Comparison of ENCODE assay signal across 9 mouse cellular contexts in genomic region chr12:39665448-39665847, GRCm38 (mm10).
DNase-seq lines count a peak whose midpoint lies in the region; ATAC-seq and TF ChIP-seq lines count a peak whose summit lies in the region.
"Had no signal": no experiment of that assay in that cellular context is flagged by ENCODE, and none has a peak within 500 bp of the region (broad histone marks: within the 10 kb centered on the region; RNA-seq: fewer than 3 reads in every experiment).

No protein-coding gene starts in this region.

- peak; percentile 27; the same call in 1 of the 2 replicates for TF ChIP-seq CTCF in bone marrow, adult 2 months (IDR thresholded peaks at IDR 0.05; ENCODE audit: control insufficient read depth, insufficient read depth, low read length)
- TF ChIP-seq CTCF in lung, embryonic 14.5 days (IDR thresholded peaks at IDR 0.05; ENCODE audit: low read depth) = peak; percentile 77

- no peaks in the 10 kb centered on the region for H3K4me1 ChIP-seq in bone marrow, adult 2 months (ENCODE audit: control insufficient read depth, insufficient read depth, low read length)
- no peaks in the 10 kb centered on the region for H3K4me1 ChIP-seq in lung, embryonic 14.5 days (ENCODE audit: insufficient read depth)
- H3K4me1 ChIP-seq: liver, embryonic 15.5 days had no signal

- no peaks in the 10 kb centered on the region for H3K27me3 ChIP-seq in lung, embryonic 14.5 days (ENCODE audit: insufficient read depth, low read length)
- H3K27me3 ChIP-seq: liver, embryonic 15.5 days had no signal

- no peak overlapping the region for H3K27ac ChIP-seq in bone marrow, adult 2 months (ENCODE audit: control insufficient read depth, insufficient read depth, low read depth, low read length, poor library complexity)
- H3K27ac ChIP-seq in lung, embryonic 14.5 days (ENCODE audit: low read depth) = no peak overlapping the region
- H3K27ac ChIP-seq: liver, embryonic 15.5 days had no signal

- H3K9me3 ChIP-seq in lung, embryonic 14.5 days (ENCODE audit: low read depth, low read length) = no peaks in the 10 kb centered on the region
- H3K9me3 ChIP-seq: liver, embryonic 15.5 days had no signal

- no peaks in the 10 kb centered on the region for H3K36me3 ChIP-seq in lung, embryonic 14.5 days (ENCODE audit: insufficient read depth)
- H3K36me3 ChIP-seq: liver, embryonic 15.5 days had no signal

- intact Hi-C loops in heart, postnatal 36 days (cut with DNase I) = loop anchor here (1.0 to 10.0 kb wide), 3 partner anchors 155 to 499 kb away; no protein-coding TSS in a partner anchor

- no peak overlapping the region for H3K9ac ChIP-seq in lung, embryonic 14.5 days
- H3K9ac ChIP-seq: liver, embryonic 15.5 days had no signal

- H3K4me3 ChIP-seq in bone marrow, adult 2 months (replicated peaks; ENCODE audit: control insufficient read depth, low read depth, low read length) = no peak overlapping the region
- no peak overlapping the region for H3K4me3 ChIP-seq in lung, embryonic 14.5 days (ENCODE audit: low read depth, low read length)
- H3K4me3 ChIP-seq: liver, embryonic 15.5 days had no signal

- WGBS in bone marrow, adult 2 months = 9% methylated on average over 4 of the region's 4 CpGs
- WGBS in lung, embryonic 14.5 days = 10% methylated on average over 4 of the region's 4 CpGs

- H3K4me2 ChIP-seq in lung, embryonic 14.5 days = no peak overlapping the region
- H3K4me2 ChIP-seq: liver, embryonic 15.5 days had no signal

- no peak for TF ChIP-seq POLR2A in bone marrow, adult 2 months (IDR thresholded peaks at IDR 0.05; ENCODE audit: borderline replicate concordance, control insufficient read depth, low read depth, low read length)

- peak; percentile 14 for DNase-seq in MEL-GATA-1-ER (ENCODE audit: extremely low read depth, low read depth)
- peak; percentile 37 for DNase-seq in fibroblast of lung, adult 2 months (ENCODE audit: low read depth)
- DNase-seq in heart, postnatal 36 days = peak; percentile 21 to 62
- peak; percentile 64 to 83 for DNase-seq in kidney, postnatal 36 days
- DNase-seq in lung, embryonic 14.5 days = peak; percentile 84
- DNase-seq in retina, adult 2 months (ENCODE audit: low read depth, low spot score) = peak; percentile 34

- ATAC-seq in lung, embryonic 14.5 days (ENCODE audit: insufficient read depth) = peak; percentile 79; the same call in 1 of the 2 replicates
- no peak for ATAC-seq in erythroblast, adult 5-6 weeks (replicated peaks; ENCODE audit: low FRiP score, poor library complexity, severe bottlenecking)

Comparison
In these comparisons a context has a peak if more than half of its experiments do, and no peak if none do; other contexts are left out.
1. DNase-seq: peak in every context shown above with its lines; median percentile 84 in lung, embryonic 14.5 days; 74 in kidney, postnatal 36 days; 42 in heart, postnatal 36 days; 37 in fibroblast of lung, adult 2 months; 34 in retina, adult 2 months; 14 in MEL-GATA-1-ER.